Mouse (Mus musculus) midbrain, embryonic 14.5 days (tissue): ENCODE data around the gene Max. TPM values are rescaled to one million over a fixed set of nuclear protein-coding genes. Genes with fewer than 3 reads are reported as not detected.

ENCODE experiments used
- ATAC-seq: fragments of 200-750 bp; cut with Nextera tagmentation; 2 replicates; pipeline ENCODE4 v1.8.0; 2017; ENCODE audit warnings: moderate number of reproducible peaks, moderate library complexity; ENCODE audit not compliant: low FRiP score, low TSS enrichment
- DNase-seq: peaks from one replicate; pipeline ENCODE4 v3.0.0-alpha.2; 2015
- H3K27ac ChIP-seq: fragments of 300-500 bp; sonication (generic); replicated peaks from 2 replicates; pipeline ENCODE4 v1.5.1; 2014; ENCODE audit warnings: mild to moderate bottlenecking, low read depth, low read length, moderate library complexity
- H3K27me3 ChIP-seq: fragments of 300-500 bp; sonication (generic); 2 replicates; pipeline ENCODE4 v1.6.1; 2014; ENCODE audit warnings: low read length, control low read depth, mixed read lengths; ENCODE audit not compliant: control insufficient read depth, insufficient read depth
- H3K36me3 ChIP-seq: fragments of 300-500 bp; sonication (generic); 2 replicates; pipeline ENCODE4 v1.6.1; 2014; ENCODE audit warnings: low read length, control low read depth; ENCODE audit not compliant: control insufficient read depth, insufficient read depth
- H3K4me1 ChIP-seq: fragments of 300-500 bp; sonication (generic); 2 replicates; pipeline ENCODE4 v1.6.1; 2014; ENCODE audit warnings: mild to moderate bottlenecking, antibody characterized with exemption, low read length, control low read depth; ENCODE audit not compliant: control insufficient read depth, insufficient read depth
- H3K4me2 ChIP-seq: fragments of 300-500 bp; sonication (generic); 2 replicates; pipeline ENCODE4 v1.6.1; 2014; ENCODE audit warnings: mild to moderate bottlenecking, low read length, moderate library complexity
- H3K4me3 ChIP-seq: fragments of 300-500 bp; sonication (generic); replicated peaks from 2 replicates; pipeline ENCODE4 v1.5.1; 2014; ENCODE audit warnings: low read depth, low read length
- H3K9ac ChIP-seq: fragments of 300-500 bp; sonication (generic); replicated peaks from 2 replicates; pipeline ENCODE4 v1.6.1; 2014; ENCODE audit warnings: mild to moderate bottlenecking, low read length, moderate library complexity
- H3K9me3 ChIP-seq: fragments of 300-500 bp; sonication (generic); 2 replicates; pipeline ENCODE4 v1.6.1; 2016; ENCODE audit warnings: low read length, control low read depth, mixed read lengths; ENCODE audit not compliant: control insufficient read depth
- WGBS: fragments of 180-500 bp; shearing (Covaris S2); extraction: QIAGEN DNeasy Blood & Tissue Kit; methylation state at CpG from one replicate; pipeline ENCODE4 v1.1.7; 2014; 5-methylcytosine and 5-hydroxymethylcytosine counted together
- polyA plus RNA-seq: library from polyadenylated mRNA; unstranded; fragments of >200 nt; fragmentation: Nextera tagmentation; extraction: Ambion mirVana; gene quantifications from 2 replicates; pipeline ENCODE4 v1.2.1, GENCODE M21; 2014

The Max gene
- polyA plus RNA-seq, 1 experiment from 2014 or later: 52.5 TPM

DNA sequence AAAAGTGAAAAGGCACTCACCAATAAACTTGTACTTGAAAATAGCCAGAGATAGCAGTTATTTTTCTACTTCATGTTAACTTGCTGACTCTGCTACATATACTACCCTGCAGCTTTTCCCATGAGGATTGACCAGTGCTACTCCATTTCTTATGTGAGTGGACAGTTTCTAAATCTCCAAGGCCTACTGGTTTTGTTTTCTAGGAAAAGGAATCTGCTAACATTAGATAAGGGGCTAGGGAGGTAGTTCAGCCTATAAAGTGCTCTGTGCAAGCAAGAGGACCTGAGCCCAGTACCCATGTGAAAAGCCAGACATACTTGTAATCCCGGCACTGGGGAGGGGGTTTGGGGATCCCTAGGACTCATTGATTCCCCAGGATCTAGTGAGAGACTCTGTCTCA is 55.7 kb downstream of the Max start:
- Histone ChIP-seq H3K9ac (no peak overlapping the region), H3K27ac (no peak overlapping the region), H3K9me3 (no peaks in the 10 kb centered on the region), H3K36me3 (peaks cover 7% of the 10 kb centered on the region; the same call in 1 of the 2 replicates), H3K4me3 (no peak overlapping the region), H3K4me2 (no peak overlapping the region), H3K27me3 (no peaks in the 10 kb centered on the region), H3K4me1 (no peaks in the 10 kb centered on the region; the same call in 1 of the 2 replicates)
- ATAC-seq (no peak), DNase-seq (no peak)
- WGBS: 79% methylated on average over 1 of the region's 1 CpGs

DNA sequence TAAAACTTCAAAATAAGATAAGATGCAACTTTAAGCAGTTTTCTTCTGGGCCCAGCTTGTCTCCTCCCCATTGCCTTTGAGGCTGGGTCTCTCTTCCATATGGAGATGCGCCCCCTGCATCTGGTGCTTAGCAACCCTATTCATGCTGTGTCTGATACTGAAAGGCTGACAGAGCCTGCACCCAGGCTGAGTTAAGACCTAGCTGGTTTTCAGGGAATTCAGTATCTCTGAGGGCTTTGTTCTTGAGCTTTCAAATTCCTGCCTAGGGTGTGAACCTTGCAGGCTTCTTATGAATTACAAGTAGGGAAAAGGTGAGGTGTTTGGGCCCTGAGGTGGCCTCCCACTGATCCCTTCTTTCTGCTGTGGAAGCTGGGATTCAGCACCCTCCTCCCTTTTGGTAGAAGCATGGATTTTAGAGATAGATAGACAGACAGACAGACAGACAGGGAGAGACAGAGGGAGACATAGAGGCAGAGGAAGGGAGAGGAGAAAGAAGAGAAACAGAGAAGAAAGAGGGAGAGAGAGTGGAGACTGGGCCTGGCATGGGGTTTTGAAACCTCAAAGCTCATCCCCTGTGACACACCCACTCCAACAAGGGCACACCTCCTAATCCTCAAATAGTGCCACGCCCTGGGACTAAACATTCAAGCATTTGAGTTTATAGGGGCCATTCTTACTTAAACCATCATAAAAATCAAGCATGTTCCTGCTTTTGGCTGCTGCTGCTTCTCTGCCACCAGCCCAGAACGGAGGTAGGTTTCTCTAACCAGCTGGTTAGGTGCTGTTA is 60.3 kb downstream of the Max start:
- WGBS: 80% methylated on average over 3 of the region's 3 CpGs
- Histone ChIP-seq H3K27ac (no peak overlapping the region), H3K36me3 (peaks cover 6% of the 10 kb centered on the region), H3K9ac (no peak overlapping the region), H3K4me1 (no peaks in the 10 kb centered on the region), H3K4me2 (no peak overlapping the region), H3K9me3 (no peaks in the 10 kb centered on the region), H3K4me3 (no peak overlapping the region), H3K27me3 (no peaks in the 10 kb centered on the region)
- DNase-seq (no peak), ATAC-seq (no peak)

DNA sequence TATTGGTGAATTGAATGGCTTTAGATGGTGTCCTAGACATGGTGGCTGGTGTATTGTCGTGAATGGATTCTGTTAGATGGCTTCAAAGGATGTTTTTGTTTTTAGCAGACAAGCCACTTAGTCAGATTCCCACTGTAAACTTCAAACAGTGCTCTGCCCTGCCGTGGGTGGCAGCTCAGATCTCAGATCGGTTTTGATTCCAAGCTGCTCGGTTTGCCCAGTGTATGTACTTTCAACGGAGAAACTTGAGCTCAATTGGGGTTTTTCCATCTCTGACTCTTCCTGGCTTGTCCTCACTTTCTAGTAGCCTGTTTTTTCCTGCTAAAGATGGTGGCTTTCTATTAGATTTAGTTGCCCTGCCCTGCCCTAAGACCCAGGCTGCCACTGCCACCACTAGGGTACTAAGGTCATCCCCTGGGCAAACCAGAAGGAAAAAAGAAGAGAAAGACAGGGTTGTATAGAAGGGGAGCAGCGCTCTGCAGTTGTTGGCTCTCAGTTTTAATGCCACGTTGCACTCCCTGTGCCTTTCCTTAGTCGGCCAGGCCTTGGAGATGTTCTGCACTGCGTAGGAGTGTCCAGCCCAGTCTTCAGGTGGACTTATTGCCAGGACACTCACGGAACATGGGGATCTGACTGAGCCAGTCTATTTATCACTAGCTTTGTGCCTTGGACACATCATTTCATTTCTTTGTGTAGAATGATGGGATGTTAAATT is 62.6 kb downstream of the Max start:
- WGBS: 90% methylated on average over 10 of the region's 10 CpGs

DNA sequence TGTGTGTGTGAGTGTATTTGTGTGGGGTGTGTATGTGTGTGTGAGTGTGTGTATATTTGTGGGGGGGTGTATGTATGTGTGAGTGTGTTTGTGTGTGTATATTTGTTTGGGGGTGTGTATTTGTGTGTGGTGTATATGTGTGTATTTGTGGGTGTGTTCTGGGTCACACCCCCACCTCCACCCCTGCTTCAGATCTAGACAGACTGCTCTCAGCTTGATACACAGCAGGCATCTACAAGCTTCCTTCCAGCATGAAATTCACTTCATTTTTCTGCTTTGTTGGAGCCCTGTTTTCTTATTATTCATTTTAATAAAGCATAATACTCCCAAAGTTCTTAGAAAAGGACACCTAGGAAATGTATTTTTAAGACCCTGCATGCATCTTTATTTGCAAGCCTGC is 63.9 kb downstream of the Max start:
- no peak overlapping the region for H3K4me3 ChIP-seq
- DNase-seq (no peak), ATAC-seq (no peak)
- peaks cover 6% of the 10 kb centered on the region for H3K36me3 ChIP-seq
- no peak overlapping the region for H3K9ac ChIP-seq
- H3K4me2 ChIP-seq: no peak overlapping the region
- H3K27me3 ChIP-seq: no peaks in the 10 kb centered on the region
- no peak overlapping the region for H3K27ac ChIP-seq
- H3K9me3 ChIP-seq: no peaks in the 10 kb centered on the region
- peaks cover 11% of the 10 kb centered on the region; the same call in 1 of the 2 replicates for H3K4me1 ChIP-seq

More for the DNA sequence above, 62.6 kb downstream of the Max start:
- Histone ChIP-seq H3K27me3 (no peaks in the 10 kb centered on the region), H3K4me3 (no peak overlapping the region), H3K27ac (no peak overlapping the region), H3K4me2 (no peak overlapping the region), H3K9me3 (no peaks in the 10 kb centered on the region), H3K36me3 (peaks cover 6% of the 10 kb centered on the region), H3K4me1 (peaks cover 11% of the 10 kb centered on the region; the same call in 1 of the 2 replicates), H3K9ac (no peak overlapping the region)
- DNase-seq (no peak), ATAC-seq (no peak)

DNA sequence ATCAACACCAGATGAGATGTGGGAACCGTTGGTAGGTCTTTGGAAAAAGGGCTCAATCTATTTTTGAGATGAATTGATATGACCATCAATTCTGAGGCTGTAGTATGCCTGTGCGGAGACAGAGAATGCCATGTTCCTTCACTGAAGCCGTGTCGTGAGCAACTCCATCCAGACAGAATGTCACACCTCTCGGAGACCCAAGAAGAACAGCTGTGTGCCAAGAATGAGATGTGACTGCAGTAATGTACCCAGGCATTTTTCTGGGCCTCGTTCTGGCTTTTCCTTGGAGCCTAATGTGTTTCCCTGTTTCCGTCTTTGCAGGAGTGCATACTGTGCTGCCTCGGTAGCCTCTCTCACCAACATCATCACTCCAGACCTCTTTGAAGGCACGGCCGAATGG is 65.0 kb downstream of the Max start:
- Histone ChIP-seq H3K27ac (no peak overlapping the region), H3K9me3 (no peaks in the 10 kb centered on the region), H3K27me3 (no peaks in the 10 kb centered on the region), H3K4me2 (no peak overlapping the region), H3K9ac (no peak overlapping the region), H3K4me3 (no peak overlapping the region), H3K4me1 (peaks cover 11% of the 10 kb centered on the region; the same call in 1 of the 2 replicates), H3K36me3 (peaks cover 10% of the 10 kb centered on the region)
- WGBS: 88% methylated on average over 10 of the region's 10 CpGs
- ATAC-seq: no peak
- no peak for DNase-seq

DNA sequence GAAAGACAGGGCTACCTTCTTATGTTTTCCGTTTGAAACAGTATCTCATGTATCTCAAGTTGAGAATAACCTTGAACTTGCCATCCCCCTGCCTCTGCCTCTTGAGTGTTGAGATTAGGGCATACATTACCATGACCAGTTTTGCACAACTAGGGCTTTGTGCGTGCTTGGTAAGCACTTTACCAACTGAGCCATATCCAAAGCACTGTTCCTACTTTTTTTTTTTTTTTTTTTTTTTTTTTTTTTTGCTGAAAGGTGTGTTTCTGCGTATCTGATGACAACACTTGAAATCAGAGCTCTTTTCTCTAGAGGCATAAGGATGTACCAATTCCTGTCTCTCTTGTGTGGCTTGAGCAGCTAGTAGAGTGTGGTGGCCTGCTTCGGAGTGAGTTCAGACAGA is 65.4 kb downstream of the Max start:
- Histone ChIP-seq H3K4me2 (no peak overlapping the region), H3K4me1 (peaks cover 11% of the 10 kb centered on the region; the same call in 1 of the 2 replicates), H3K36me3 (peaks cover 13% of the 10 kb centered on the region), H3K27me3 (no peaks in the 10 kb centered on the region), H3K27ac (no peak overlapping the region), H3K9me3 (no peaks in the 10 kb centered on the region), H3K4me3 (no peak overlapping the region), H3K9ac (no peak overlapping the region)
- no peak for DNase-seq
- ATAC-seq: no peak
- 94% methylated on average over 4 of the region's 4 CpGs for WGBS

DNA sequence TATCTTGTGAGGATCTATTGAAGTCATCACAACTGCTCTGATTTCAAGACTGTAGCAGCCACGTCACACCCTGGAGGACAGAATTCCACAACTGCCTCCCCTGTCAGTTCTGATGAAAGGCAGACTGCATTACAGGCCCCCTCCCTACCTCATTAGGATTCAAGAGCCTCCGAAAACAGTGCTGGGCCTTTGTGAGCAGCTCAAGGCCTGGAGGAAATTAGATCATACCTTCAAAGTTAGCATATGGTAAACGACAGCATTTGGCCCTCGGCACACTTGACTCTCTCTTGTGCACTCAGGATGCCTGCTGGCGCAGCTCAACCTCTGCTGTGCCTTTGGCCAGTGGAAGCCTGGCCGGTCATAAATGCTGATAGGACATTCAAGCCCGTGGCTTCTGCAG is 66.2 kb downstream of the Max start:
- 27% methylated on average over 7 of the region's 7 CpGs for WGBS
- Histone ChIP-seq H3K36me3 (peaks cover 10% of the 10 kb centered on the region; the same call in 1 of the 2 replicates), H3K27me3 (no peaks in the 10 kb centered on the region), H3K27ac (peak overlapping the region; percentile 49; the same call in 1 of the 2 replicates), H3K4me1 (peaks cover 11% of the 10 kb centered on the region; the same call in 1 of the 2 replicates), H3K9me3 (no peaks in the 10 kb centered on the region), H3K4me3 (no peak overlapping the region), H3K9ac (no peak overlapping the region), H3K4me2 (no peak overlapping the region)
- ATAC-seq: peak; percentile 55; the same call in 1 of the 2 replicates
- DNase-seq: peak; percentile 61

DNA sequence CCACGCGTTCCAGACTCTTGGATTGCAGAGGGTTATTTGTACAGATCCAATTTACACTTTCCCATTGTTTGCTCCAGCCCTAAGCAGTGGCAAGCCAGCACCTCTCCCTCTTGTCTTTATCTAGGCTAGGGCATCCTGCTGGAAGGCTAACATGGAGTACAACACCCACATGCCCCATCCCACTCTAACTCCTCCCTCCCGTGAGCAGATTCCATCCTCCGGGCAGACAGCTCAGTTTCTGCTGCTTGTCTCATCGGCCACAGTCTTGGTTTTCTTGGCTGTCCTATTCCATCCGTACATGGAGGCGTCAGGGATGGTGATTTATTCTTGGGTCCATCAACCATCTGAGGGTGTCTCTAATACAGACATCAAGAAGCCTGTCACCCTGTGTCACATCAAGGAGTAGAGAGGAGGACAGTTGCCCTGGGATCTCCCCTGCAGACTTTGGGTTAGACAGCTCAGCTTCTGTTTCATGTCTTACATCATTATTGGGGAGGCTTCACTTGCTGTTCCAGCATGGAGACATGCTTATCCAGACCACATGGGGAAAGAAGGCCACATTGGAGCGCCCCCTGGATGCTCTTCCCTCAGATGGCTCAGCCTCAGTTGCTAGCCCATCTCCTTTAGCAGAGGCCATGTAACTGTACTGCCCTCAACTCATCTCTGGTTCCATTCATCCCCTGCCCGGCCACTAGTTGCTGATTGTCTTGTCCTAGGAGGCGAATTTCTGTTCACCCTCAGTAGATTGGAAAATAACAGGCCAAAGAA is 67.0 kb downstream of the Max start:
- ATAC-seq (no peak), DNase-seq (no peak)
- Histone ChIP-seq H3K4me2 (no peak overlapping the region), H3K4me3 (no peak overlapping the region), H3K36me3 (peaks cover 10% of the 10 kb centered on the region; the same call in 1 of the 2 replicates), H3K27me3 (no peaks in the 10 kb centered on the region), H3K9me3 (no peaks in the 10 kb centered on the region), H3K9ac (no peak overlapping the region), H3K4me1 (peaks cover 11% of the 10 kb centered on the region; the same call in 1 of the 2 replicates), H3K27ac (peak overlapping the region; percentile 49)
- 83% methylated on average over 10 of the region's 10 CpGs for WGBS
